Mouse (Mus musculus): ENCODE data around the gene Msh3. TPM values are rescaled to one million over a fixed set of nuclear protein-coding genes. Genes with fewer than 3 reads are reported as not detected.

Gene Msh3
- polyA plus RNA-seq, 1 experiment: 35.5 TPM

DNA sequence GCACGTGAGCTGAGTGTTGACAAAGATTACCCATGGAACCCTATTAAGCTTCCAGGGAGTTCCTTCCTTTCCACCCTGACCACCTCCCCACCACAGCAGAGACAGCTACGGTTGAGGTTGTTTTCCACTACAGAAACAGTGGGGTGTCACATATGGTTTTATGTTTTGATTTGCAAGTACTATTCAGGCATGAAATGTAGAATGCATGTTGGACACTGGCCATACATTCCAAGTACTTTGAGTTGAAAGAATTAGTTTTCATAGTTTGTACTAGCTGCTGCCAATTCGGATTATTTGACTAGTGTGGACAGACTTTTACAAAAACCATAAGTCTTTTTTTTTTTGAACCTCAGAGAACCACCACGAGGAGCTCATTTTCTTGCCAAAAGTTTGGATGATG, 10.5 kb upstream of the Msh3 start:
- TF ChIP-seq POLR2A (IDR thresholded peaks at IDR 0.05; ENCODE audit: borderline replicate concordance, control insufficient read depth, low read depth, low read length) (no peak), CTCF (IDR thresholded peaks at IDR 0.05; ENCODE audit: control insufficient read depth, insufficient read depth, low read length) (no peak)
- H3K4me3 ChIP-seq (replicated peaks; ENCODE audit: control insufficient read depth, low read depth, low read length): no peak overlapping the region
- H3K27ac ChIP-seq (ENCODE audit: control insufficient read depth, insufficient read depth, low read depth, low read length, poor library complexity): no peak overlapping the region
- 89% methylated on average over 4 of the region's 4 CpGs for WGBS
- no peaks in the 10 kb centered on the region for H3K4me1 ChIP-seq (ENCODE audit: control insufficient read depth, insufficient read depth, low read length)

DNA sequence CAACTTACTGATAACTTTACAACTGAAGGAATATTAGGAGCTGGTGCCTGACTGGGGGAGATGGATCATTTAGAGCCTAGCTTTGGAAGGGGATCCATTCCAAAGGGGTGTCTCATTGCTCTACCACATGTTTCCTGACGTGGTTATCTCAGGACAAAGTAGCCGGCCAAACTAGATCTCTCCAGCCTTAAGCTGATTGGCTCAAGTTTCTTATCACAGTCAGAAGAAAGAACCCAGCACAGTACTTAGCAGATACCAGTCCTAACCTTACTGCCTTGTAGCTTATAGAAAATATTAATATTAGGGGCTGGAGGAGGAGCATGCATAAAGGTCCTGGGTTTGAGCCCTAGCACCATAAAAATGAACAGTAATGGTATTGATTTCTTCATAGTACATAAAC, 6.8 kb upstream of the Msh3 start:
- TF ChIP-seq POLR2A (IDR thresholded peaks at IDR 0.05; ENCODE audit: borderline replicate concordance, control insufficient read depth, low read depth, low read length) (no peak), CTCF (IDR thresholded peaks at IDR 0.05; ENCODE audit: control insufficient read depth, insufficient read depth, low read length) (no peak)
- WGBS: 48% methylated on average over 2 of the region's 2 CpGs
- Histone ChIP-seq H3K4me1 (ENCODE audit: control insufficient read depth, insufficient read depth, low read length) (no peaks in the 10 kb centered on the region), H3K27ac (ENCODE audit: control insufficient read depth, insufficient read depth, low read depth, low read length, poor library complexity) (no peak overlapping the region), H3K4me3 (replicated peaks; ENCODE audit: control insufficient read depth, low read depth, low read length) (no peak overlapping the region)

DNA sequence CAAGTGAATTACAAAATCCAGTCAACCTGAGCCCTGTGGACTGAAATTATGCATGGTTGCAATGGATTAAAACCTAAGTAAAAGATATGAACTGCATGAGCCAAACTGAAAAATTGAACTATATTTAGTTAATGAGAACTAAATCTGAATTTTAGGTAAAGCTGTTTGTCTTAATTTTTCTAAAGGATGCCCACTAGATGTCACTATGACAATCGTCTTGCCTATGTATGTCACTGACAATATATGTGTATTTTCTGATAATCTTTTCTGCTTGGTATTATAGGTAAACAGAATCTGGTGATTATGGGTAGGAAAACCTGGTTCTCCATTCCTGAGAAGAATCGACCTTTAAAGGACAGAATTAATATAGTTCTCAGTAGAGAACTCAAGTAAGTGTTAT, 2.8 kb upstream of the Msh3 start:
- 48% methylated on average over 2 of the region's 2 CpGs for WGBS
- no peak overlapping the region for H3K27ac ChIP-seq (ENCODE audit: control insufficient read depth, insufficient read depth, low read depth, low read length, poor library complexity)
- no peaks in the 10 kb centered on the region; the same call in 1 of the 2 replicates for H3K4me1 ChIP-seq (ENCODE audit: control insufficient read depth, insufficient read depth, low read length)
- no peak overlapping the region for H3K4me3 ChIP-seq (replicated peaks; ENCODE audit: control insufficient read depth, low read depth, low read length)
- no peak for TF ChIP-seq CTCF (IDR thresholded peaks at IDR 0.05; ENCODE audit: control insufficient read depth, insufficient read depth, low read length)
- no peak for TF ChIP-seq POLR2A (IDR thresholded peaks at IDR 0.05; ENCODE audit: borderline replicate concordance, control insufficient read depth, low read depth, low read length)

DNA sequence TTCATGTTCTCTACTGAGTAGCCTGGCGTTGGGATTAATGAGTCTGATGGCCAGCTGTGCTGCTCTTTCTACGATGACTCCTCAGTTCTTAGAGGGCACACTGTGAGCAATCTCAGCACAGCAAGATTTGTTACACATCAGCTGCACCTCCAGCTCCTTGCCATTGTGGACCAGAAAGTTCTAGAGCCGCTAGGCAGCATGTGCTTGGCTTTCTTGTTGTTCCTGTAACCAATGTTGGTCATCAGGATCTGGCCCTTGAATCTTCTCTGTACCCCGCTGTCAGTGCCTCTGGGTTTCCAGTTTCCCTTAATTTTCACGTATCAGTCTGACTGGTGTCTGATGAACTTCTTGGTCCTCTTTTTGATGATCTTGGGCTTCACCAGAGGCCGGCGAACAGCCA, 1.6 kb upstream of the Msh3 start:
- H3K27ac ChIP-seq (ENCODE audit: control insufficient read depth, insufficient read depth, low read depth, low read length, poor library complexity): no peak overlapping the region
- no peak overlapping the region for H3K4me3 ChIP-seq (replicated peaks; ENCODE audit: control insufficient read depth, low read depth, low read length)
- WGBS: 82% methylated on average over 7 of the region's 7 CpGs
- TF ChIP-seq CTCF (IDR thresholded peaks at IDR 0.05; ENCODE audit: control insufficient read depth, insufficient read depth, low read length) (no peak), POLR2A (IDR thresholded peaks at IDR 0.05; ENCODE audit: borderline replicate concordance, control insufficient read depth, low read depth, low read length) (no peak)
- H3K4me1 ChIP-seq (ENCODE audit: control insufficient read depth, insufficient read depth, low read length): no peaks in the 10 kb centered on the region; the same call in 1 of the 2 replicates

- under 1% methylated on average over 24 of the region's 24 CpGs for WGBS
- Histone ChIP-seq H3K4me1 (ENCODE audit: control insufficient read depth, insufficient read depth, low read length) (no peaks in the 10 kb centered on the region; the same call in 1 of the 2 replicates), H3K27ac (ENCODE audit: control insufficient read depth, insufficient read depth, low read depth, low read length, poor library complexity) (peak overlapping the region; percentile 94; the same call in 1 of the 2 replicates), H3K4me3 (replicated peaks; ENCODE audit: control insufficient read depth, low read depth, low read length) (peak overlapping the region; percentile 77)
- TF ChIP-seq POLR2A (IDR thresholded peaks at IDR 0.05; ENCODE audit: borderline replicate concordance, control insufficient read depth, low read depth, low read length) (no peak), CTCF (IDR thresholded peaks at IDR 0.05; ENCODE audit: control insufficient read depth, insufficient read depth, low read length) (no peak)
These were observed 455 bp upstream of the Msh3 start for GRCm38 (mm10) chr13:92355272-92355643.

- no peaks in the 10 kb centered on the region; the same call in 1 of the 2 replicates for H3K4me1 ChIP-seq (ENCODE audit: control insufficient read depth, insufficient read depth, low read length)
- H3K27ac ChIP-seq (ENCODE audit: control insufficient read depth, insufficient read depth, low read depth, low read length, poor library complexity): peak overlapping the region; percentile 42
- H3K4me3 ChIP-seq (replicated peaks; ENCODE audit: control insufficient read depth, low read depth, low read length): peak overlapping the region; percentile 78
- WGBS: 7% methylated on average over 4 of the region's 4 CpGs
- TF ChIP-seq CTCF (IDR thresholded peaks at IDR 0.05; ENCODE audit: control insufficient read depth, insufficient read depth, low read length): no peak
- no peak for TF ChIP-seq POLR2A (IDR thresholded peaks at IDR 0.05; ENCODE audit: borderline replicate concordance, control insufficient read depth, low read depth, low read length)
These were observed 847 bp downstream of the Msh3 start for GRCm38 (mm10) chr13:92353956-92354355.

- Histone ChIP-seq H3K4me1 (ENCODE audit: control insufficient read depth, insufficient read depth, low read length) (no peaks in the 10 kb centered on the region; the same call in 1 of the 2 replicates), H3K27ac (ENCODE audit: control insufficient read depth, insufficient read depth, low read depth, low read length, poor library complexity) (no peak overlapping the region), H3K4me3 (replicated peaks; ENCODE audit: control insufficient read depth, low read depth, low read length) (no peak overlapping the region)
- 76% methylated on average over 6 of the region's 6 CpGs for WGBS
- TF ChIP-seq POLR2A (IDR thresholded peaks at IDR 0.05; ENCODE audit: borderline replicate concordance, control insufficient read depth, low read depth, low read length): no peak
- TF ChIP-seq CTCF (IDR thresholded peaks at IDR 0.05; ENCODE audit: control insufficient read depth, insufficient read depth, low read length): no peak
These were observed 3.7 kb downstream of the Msh3 start for GRCm38 (mm10) chr13:92351100-92351499.

- Histone ChIP-seq H3K4me1 (ENCODE audit: control insufficient read depth, insufficient read depth, low read length) (no peaks in the 10 kb centered on the region), H3K27ac (ENCODE audit: control insufficient read depth, insufficient read depth, low read depth, low read length, poor library complexity) (no peak overlapping the region), H3K4me3 (replicated peaks; ENCODE audit: control insufficient read depth, low read depth, low read length) (no peak overlapping the region)
- TF ChIP-seq CTCF (IDR thresholded peaks at IDR 0.05; ENCODE audit: control insufficient read depth, insufficient read depth, low read length) (no peak), POLR2A (IDR thresholded peaks at IDR 0.05; ENCODE audit: borderline replicate concordance, control insufficient read depth, low read depth, low read length) (no peak)
- 84% methylated on average over 5 of the region's 5 CpGs for WGBS
These were observed 8.5 kb downstream of the Msh3 start for GRCm38 (mm10) chr13:92346338-92346737.

- 94% methylated on average over 8 of the region's 8 CpGs for WGBS
- Histone ChIP-seq H3K4me1 (ENCODE audit: control insufficient read depth, insufficient read depth, low read length) (no peaks in the 10 kb centered on the region), H3K4me3 (replicated peaks; ENCODE audit: control insufficient read depth, low read depth, low read length) (no peak overlapping the region), H3K27ac (ENCODE audit: control insufficient read depth, insufficient read depth, low read depth, low read length, poor library complexity) (no peak overlapping the region)
- no peak for TF ChIP-seq CTCF (IDR thresholded peaks at IDR 0.05; ENCODE audit: control insufficient read depth, insufficient read depth, low read length)
- no peak for TF ChIP-seq POLR2A (IDR thresholded peaks at IDR 0.05; ENCODE audit: borderline replicate concordance, control insufficient read depth, low read depth, low read length)
These were observed 10.8 kb downstream of the Msh3 start for GRCm38 (mm10) chr13:92344033-92344432.

Measured in bone marrow, adult 2 months (tissue).